Mouse (Mus musculus) kidney, postnatal 14 days (tissue): Measurements from ENCODE around the gene Gm16223.

Experiments used
- DNase-seq: peaks from one replicate; pipeline ENCODE4 v3.0.0; 2022; ENCODE audit warnings: mixed read lengths

The Gm16223 gene

GRCm38 (mm10) chr5:42228631-42229030 lies 160.9 kb downstream of the Gm16223 start:
- DNase-seq: no peak

DNA sequence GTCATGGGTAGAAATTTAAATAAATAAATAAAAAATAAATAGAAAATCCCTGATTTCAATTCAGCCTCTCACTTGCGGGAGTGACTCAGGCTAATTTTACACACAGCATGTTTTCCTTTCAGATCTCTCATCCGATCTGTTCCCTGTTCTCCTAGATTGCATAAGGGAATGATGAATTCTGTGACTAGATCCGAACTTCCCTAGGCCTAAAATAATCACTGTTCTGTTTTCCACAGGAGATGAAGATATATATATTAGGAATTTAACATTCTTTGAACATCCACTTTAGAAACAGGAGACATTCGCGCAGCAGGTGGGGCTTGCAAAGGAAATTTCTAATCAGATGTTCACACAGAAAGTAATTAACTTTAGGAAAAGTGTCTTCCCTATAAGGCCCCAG lies 171.5 kb downstream of the Gm16223 start:
- DNase-seq: no peak

DNA sequence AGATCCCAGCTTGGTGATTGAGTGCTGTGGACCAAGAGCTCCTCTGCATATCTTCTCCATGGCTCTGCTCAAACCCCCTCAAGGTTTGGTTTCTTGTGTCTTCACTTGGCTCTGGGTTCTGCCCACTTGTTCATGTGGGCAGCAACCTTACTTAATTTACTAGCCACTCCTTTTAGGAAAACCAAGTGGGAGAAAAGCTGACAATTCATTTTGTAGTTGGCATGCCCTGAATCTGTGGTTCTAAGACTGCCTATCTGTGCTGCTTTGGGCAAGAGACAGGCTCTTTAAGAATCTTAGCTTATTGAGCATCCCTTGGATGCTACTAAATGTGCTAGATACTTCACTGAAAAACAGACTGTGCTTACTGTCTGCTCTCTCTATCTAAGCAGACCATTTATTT lies 172.0 kb downstream of the Gm16223 start:
- no peak for DNase-seq

- no peak for DNase-seq
These were observed 182.6 kb downstream of the Gm16223 start for GRCm38 (mm10) chr5:42250376-42250775.
